Mouse (Mus musculus) limb, embryonic 14.5 days (tissue): ENCODE measurements around the gene Eef1g. TPM values are rescaled to one million over a fixed set of nuclear protein-coding genes. Genes with fewer than 3 reads are reported as not detected.

Experiments
- ATAC-seq: fragments of 200-750 bp; cut with Nextera tagmentation; 2 replicates; pipeline ENCODE4 v1.8.0; 2017; ENCODE audit warnings: low read depth, moderate number of reproducible peaks, moderate TSS enrichment; ENCODE audit not compliant: low FRiP score
- DNase-seq: peaks from one replicate; pipeline ENCODE4 v3.0.0-alpha.2; 2015; ENCODE audit warnings: low spot score
- H3K27ac ChIP-seq: fragments of 300-500 bp; sonication (generic); replicated peaks from 2 replicates; pipeline ENCODE4 v1.5.1; 2014; ENCODE audit warnings: low read depth, mild to moderate bottlenecking, low read length, moderate library complexity, mixed read lengths
- H3K27me3 ChIP-seq: fragments of 300-500 bp; sonication (generic); 2 replicates; pipeline ENCODE4 v1.6.1; 2014; ENCODE audit warnings: low read length, mixed read lengths; ENCODE audit not compliant: control insufficient read depth, insufficient read depth
- H3K36me3 ChIP-seq: fragments of 300-500 bp; sonication (generic); 2 replicates; pipeline ENCODE4 v1.6.1; 2014; ENCODE audit warnings: mild to moderate bottlenecking, low read length, moderate library complexity, mixed read lengths; ENCODE audit not compliant: control insufficient read depth, insufficient read depth
- H3K4me1 ChIP-seq: fragments of 300-500 bp; sonication (generic); 2 replicates; pipeline ENCODE4 v1.6.1; 2014; ENCODE audit warnings: antibody characterized with exemption, low read length, mixed read lengths; ENCODE audit not compliant: control insufficient read depth, insufficient read depth
- H3K4me2 ChIP-seq: fragments of 300-500 bp; sonication (generic); replicated peaks from 2 replicates; pipeline ENCODE4 v1.6.1; 2014; ENCODE audit warnings: low read depth, mild to moderate bottlenecking, low read length, moderate library complexity; ENCODE audit not compliant: severe bottlenecking
- H3K4me3 ChIP-seq: fragments of 300-500 bp; sonication (generic); replicated peaks from 2 replicates; pipeline ENCODE4 v1.5.1; 2014; ENCODE audit warnings: low read length
- H3K9ac ChIP-seq: fragments of 300-500 bp; sonication (generic); 2 replicates; pipeline ENCODE4 v1.6.1; 2014; ENCODE audit warnings: mild to moderate bottlenecking, low read depth, low read length, moderate library complexity; ENCODE audit not compliant: severe bottlenecking
- H3K9me3 ChIP-seq: fragments of 300-500 bp; sonication (generic); 2 replicates; pipeline ENCODE4 v1.6.1; 2016; ENCODE audit warnings: low read length; ENCODE audit not compliant: control insufficient read depth
- POLR2A ChIP-seq: fragments of 200-500 bp; IDR thresholded peaks from 2 replicates; pipeline ENCODE4 v1.8.0; 2012; ENCODE audit warnings: inconsistent platforms, mild to moderate bottlenecking, moderate library complexity, borderline replicate concordance; ENCODE audit not compliant: insufficient read depth, insufficient read length; ENCODE audit errors: extremely low read depth
- WGBS: fragments of 180-500 bp; shearing (Covaris S2); extraction: QIAGEN DNeasy Blood & Tissue Kit; methylation state at CpG from one replicate; pipeline ENCODE4 v1.1.7; 2014; 5-methylcytosine and 5-hydroxymethylcytosine counted together
- polyA plus RNA-seq, 2 experiments: library from polyadenylated mRNA; depleted of rRNA in 1 of 2; stranded (reverse) in 1 of 2; unstranded in 1 of 2; fragments of >200 nt; fragmentation: Nextera tagmentation in 1 of 2; extraction: Ambion mirVana in 1 of 2; gene quantifications; 2 replicates each; pipeline versions ENCODE4 v1.2.1 to v1.2.3; 2012 to 2014

The Eef1g gene
- polyA plus RNA-seq, 2 experiments, result 499 to 577 TPM

- no peak overlapping the region for H3K4me2 ChIP-seq
- H3K27me3 ChIP-seq, result no peaks in the 10 kb centered on the region
- no peak overlapping the region for H3K27ac ChIP-seq
- peaks cover 29% of the 10 kb centered on the region for H3K36me3 ChIP-seq
- WGBS, result 71% methylated on average over 9 of the region's 9 CpGs
- peaks cover 13% of the 10 kb centered on the region for H3K4me1 ChIP-seq
- H3K9me3 ChIP-seq, result no peaks in the 10 kb centered on the region
- no peak for TF ChIP-seq POLR2A
- H3K9ac ChIP-seq, result no peak overlapping the region
- H3K4me3 ChIP-seq, result no peak overlapping the region
- DNase-seq (no peak), ATAC-seq (no peak)
Measured at GRCm38 (mm10) chr19:8921741-8922140, 45.1 kb upstream of the Eef1g start.

GRCm38 (mm10) chr19:8926766-8927165 lies 40.1 kb upstream of the Eef1g start:
- Histone ChIP-seq H3K27ac (no peak overlapping the region), H3K27me3 (no peaks in the 10 kb centered on the region), H3K9ac (no peak overlapping the region), H3K9me3 (no peaks in the 10 kb centered on the region), H3K4me2 (no peak overlapping the region), H3K4me3 (no peak overlapping the region), H3K36me3 (peaks cover 43% of the 10 kb centered on the region), H3K4me1 (peaks cover 14% of the 10 kb centered on the region)
- no peak for TF ChIP-seq POLR2A
- WGBS, result 90% methylated on average over 2 of the region's 2 CpGs
- DNase-seq (no peak), ATAC-seq (no peak)

- 85% methylated on average over 12 of the region's 12 CpGs for WGBS
- no peak for TF ChIP-seq POLR2A
- no peak for DNase-seq
Measured at GRCm38 (mm10) chr19:8927891-8928525, 38.8 kb upstream of the Eef1g start.

GRCm38 (mm10) chr19:8928689-8929223 lies 38.1 kb upstream of the Eef1g start:
- 20% methylated on average over 14 of the region's 16 CpGs for WGBS
- Histone ChIP-seq H3K36me3 (peaks cover 48% of the 10 kb centered on the region), H3K27me3 (no peaks in the 10 kb centered on the region), H3K4me3 (peak overlapping the region; percentile 68), H3K4me1 (peaks cover 12% of the 10 kb centered on the region), H3K9ac (peak overlapping the region; percentile 89), H3K9me3 (no peaks in the 10 kb centered on the region), H3K27ac (0 out of 2 replicates have a peak overlapping the region, but pooled peaks have one; percentile 67), H3K4me2 (peak overlapping the region; percentile 69)
- DNase-seq (no peak), ATAC-seq (no peak)
- TF ChIP-seq POLR2A, result no peak

More at GRCm38 (mm10) chr19:8927891-8928525, 38.8 kb upstream of the Eef1g start:
- no peak overlapping the region for H3K4me2 ChIP-seq
- H3K4me3 ChIP-seq, result no peak overlapping the region
- no peak overlapping the region for H3K9ac ChIP-seq
- no peaks in the 10 kb centered on the region for H3K27me3 ChIP-seq
- no peak for ATAC-seq
- H3K9me3 ChIP-seq, result no peaks in the 10 kb centered on the region
- no peak overlapping the region for H3K27ac ChIP-seq
- peaks cover 41% of the 10 kb centered on the region for H3K36me3 ChIP-seq
- H3K4me1 ChIP-seq, result peaks cover 12% of the 10 kb centered on the region

GRCm38 (mm10) chr19:8929224-8930088 lies 37.4 kb upstream of the Eef1g start, which contains the start of the genes Rom1 and Eml3:
Rom1 (minus strand) TSS chr19:8929356.
Eml3 (plus strand) TSS chr19:8929552.
- peaks cover 12% of the 10 kb centered on the region for H3K4me1 ChIP-seq
- DNase-seq (peak; percentile 47), ATAC-seq (peak; percentile 75)
- peak within 1 kb of the TSS; percentile 67 for H3K27ac ChIP-seq
- 0 out of 2 replicates have a peak, but pooled peaks have one; percentile 16 for TF ChIP-seq POLR2A
- H3K36me3 ChIP-seq, result peaks cover 55% of the 10 kb centered on the region
- H3K9me3 ChIP-seq, result no peaks in the 10 kb centered on the region
- no peaks in the 10 kb centered on the region for H3K27me3 ChIP-seq
- H3K4me3 ChIP-seq, result peak within 1 kb of the TSS; percentile 68
- peak within 1 kb of the TSS; percentile 69 for H3K4me2 ChIP-seq
- WGBS, result 2% methylated on average over 64 of the region's 74 CpGs
- peak within 1 kb of the TSS; percentile 89 for H3K9ac ChIP-seq
